Mouse (Mus musculus) cerebellum, adult 8-10 months (tissue): ENCODE data around the gene Hist1h2bh.
"Not testable (repeated sequence)": the region's sequence is repeated elsewhere in the genome, so short reads cannot be mapped to it uniquely, and the experiment has no call there.

Experiments used
- DNase-seq: peaks from one replicate; pipeline ENCODE4 v3.0.0; 2022

Gene Hist1h2bh

DNA sequence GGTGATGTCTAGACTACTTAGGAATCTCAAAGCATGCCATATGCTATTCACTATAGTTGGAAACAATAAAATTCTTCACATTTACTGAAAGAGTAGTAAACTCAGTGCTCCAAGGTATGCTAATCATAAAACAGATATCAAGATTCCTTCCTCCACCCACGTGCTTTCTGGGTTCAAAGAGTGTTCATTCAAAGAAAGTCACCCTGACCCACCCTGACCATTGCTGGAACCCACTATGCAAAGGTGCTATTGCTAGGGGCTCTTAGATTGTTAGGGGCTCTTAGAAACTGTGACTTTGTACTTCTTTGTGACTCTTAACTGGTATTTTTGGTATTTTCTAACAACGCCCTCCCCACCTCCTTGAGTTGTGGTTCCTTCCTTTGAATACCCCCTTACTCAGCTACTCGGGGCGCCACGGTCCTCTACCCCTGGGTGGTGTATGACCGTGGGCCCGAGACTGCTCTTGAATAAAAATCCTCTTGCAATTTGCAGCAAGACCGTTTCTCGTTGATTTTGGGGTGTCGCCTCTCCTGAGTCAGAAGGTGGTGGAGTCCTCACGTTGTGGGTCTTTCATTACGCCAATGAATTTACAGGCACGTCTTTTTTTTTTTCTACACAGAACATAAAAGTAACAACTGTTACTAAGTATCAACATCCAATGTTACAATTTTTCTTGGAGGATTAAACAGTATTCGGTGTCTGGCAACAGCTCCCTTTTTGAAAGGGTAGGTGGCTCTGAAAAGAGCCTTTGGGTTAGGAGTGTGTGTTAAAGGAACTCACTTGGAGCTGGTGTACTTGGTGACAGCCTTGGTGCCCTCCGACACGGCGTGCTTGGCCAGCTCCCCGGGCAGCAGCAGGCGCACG is 30.1 kb upstream of the Hist1h2bh start:
- DNase-seq = not testable (repeated sequence)

GRCm38 (mm10) chr13:23572218-23573033 is 29.2 kb upstream of the Hist1h2bh start:
- no peak for DNase-seq

- not testable (repeated sequence) for DNase-seq
These were observed 28.5 kb upstream of the Hist1h2bh start for GRCm38 (mm10) chr13:23571504-23572217.

- DNase-seq = peak; percentile 51
These were observed 27.9 kb upstream of the Hist1h2bh start, which contains the start of the genes Hist1h2ae and Hist1h2bg for GRCm38 (mm10) chr13:23571022-23571503. Hist1h2ae (minus strand) TSS chr13:23571220. Hist1h2bg (plus strand) TSS chr13:23571396.

GRCm38 (mm10) chr13:23570261-23571021 is 27.2 kb upstream of the Hist1h2bh start:
- not testable (repeated sequence) for DNase-seq

DNA sequence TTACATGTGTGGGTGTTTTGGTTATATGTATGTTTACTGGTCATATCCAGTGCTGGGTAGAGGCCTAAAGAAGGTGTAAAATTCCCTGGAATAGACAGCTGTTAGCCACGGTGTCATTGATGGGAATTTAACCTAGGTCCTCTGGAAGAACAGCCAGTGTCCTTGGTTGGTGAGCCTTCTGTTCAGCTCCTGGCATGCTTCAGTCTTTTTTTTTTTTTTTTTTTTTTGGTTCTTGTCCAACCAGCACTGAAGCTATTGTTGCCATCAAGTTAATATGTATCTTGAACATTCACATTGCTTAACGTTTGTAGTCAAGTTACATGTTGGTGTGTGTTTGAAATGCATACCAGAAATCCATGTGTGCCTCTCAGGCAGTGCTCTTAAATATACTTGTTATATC is 21.3 kb upstream of the Hist1h2bh start:
- DNase-seq = no peak

DNA sequence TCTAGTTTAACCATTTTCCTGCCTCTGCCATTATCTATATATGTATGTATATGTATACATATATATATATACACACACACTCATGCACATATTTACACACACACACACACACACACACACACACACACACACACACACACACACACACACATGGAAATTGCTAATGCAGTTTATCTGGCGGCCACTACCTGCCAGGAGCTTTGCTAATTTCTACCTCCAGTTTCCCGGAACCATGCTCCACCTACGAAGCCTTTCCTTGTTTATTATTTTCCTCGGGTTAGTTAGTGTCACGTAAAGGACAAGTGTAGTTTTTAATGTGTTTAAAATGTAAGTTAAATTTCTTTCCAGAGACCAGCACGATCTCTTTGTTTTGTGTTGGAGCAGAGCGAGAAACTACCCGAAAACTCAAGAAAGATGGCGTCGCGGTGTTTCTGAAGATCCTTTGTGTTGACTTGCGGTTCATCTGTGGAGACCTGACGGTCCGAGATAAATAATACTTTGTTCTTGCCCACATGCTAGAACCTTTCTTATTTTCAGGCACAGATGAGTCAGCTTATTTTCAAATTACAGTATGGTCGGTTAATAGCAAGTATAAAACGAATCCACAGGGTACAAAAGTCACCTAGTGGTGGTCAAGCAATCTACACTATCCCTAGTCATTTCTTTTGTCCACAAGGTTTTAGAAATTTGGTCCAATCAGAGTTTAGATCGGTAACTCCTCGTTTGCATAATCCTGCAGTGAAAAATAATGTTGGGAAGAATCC is 19.7 kb upstream of the Hist1h2bh start:
- no peak for DNase-seq

DNA sequence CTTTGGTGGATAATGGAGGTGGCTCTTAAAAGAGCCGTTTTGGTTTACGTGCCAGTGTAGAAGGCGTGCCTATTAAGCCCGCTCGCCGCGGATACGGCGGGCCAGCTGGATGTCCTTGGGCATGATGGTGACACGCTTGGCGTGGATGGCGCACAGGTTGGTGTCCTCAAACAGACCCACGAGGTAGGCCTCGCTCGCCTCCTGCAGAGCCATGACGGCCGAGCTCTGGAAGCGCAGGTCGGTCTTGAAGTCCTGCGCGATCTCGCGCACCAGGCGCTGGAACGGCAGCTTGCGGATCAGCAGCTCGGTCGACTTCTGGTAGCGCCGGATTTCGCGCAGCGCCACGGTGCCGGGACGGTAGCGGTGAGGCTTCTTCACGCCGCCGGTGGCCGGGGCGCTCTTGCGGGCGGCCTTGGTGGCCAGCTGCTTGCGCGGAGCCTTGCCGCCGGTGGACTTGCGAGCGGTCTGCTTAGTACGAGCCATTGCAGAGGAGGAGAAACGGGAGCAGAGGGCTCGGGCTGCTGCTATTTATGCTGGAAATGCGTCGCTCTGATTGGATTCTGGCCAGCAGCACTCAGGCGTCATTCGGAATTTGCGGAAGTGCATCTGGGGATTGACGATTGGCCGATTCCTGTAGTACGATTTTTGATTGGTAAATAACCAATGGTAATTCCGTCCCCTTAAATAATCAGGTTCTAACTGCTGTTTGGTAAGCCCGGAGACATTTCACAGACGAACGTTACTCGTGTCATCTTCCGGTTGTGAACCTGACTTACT is 18.9 kb upstream of the Hist1h2bh start, which contains the start of gene Hist1h3e:
Gene Hist1h3e (minus strand): TSS at position 487 of the 777 bp plus-strand sequence.
- peak; percentile 90 for DNase-seq

GRCm38 (mm10) chr13:23561531-23561882 is 18.3 kb upstream of the Hist1h2bh start:
- DNase-seq = not testable (repeated sequence)

GRCm38 (mm10) chr13:23560699-23561098 is 17.5 kb upstream of the Hist1h2bh start:
- not testable (repeated sequence) for DNase-seq

GRCm38 (mm10) chr13:23556906-23557305 is 13.7 kb upstream of the Hist1h2bh start:
- DNase-seq = no peak

- DNase-seq = peak; percentile 57
These were observed 12.7 kb upstream of the Hist1h2bh start for GRCm38 (mm10) chr13:23555839-23556416.

DNA sequence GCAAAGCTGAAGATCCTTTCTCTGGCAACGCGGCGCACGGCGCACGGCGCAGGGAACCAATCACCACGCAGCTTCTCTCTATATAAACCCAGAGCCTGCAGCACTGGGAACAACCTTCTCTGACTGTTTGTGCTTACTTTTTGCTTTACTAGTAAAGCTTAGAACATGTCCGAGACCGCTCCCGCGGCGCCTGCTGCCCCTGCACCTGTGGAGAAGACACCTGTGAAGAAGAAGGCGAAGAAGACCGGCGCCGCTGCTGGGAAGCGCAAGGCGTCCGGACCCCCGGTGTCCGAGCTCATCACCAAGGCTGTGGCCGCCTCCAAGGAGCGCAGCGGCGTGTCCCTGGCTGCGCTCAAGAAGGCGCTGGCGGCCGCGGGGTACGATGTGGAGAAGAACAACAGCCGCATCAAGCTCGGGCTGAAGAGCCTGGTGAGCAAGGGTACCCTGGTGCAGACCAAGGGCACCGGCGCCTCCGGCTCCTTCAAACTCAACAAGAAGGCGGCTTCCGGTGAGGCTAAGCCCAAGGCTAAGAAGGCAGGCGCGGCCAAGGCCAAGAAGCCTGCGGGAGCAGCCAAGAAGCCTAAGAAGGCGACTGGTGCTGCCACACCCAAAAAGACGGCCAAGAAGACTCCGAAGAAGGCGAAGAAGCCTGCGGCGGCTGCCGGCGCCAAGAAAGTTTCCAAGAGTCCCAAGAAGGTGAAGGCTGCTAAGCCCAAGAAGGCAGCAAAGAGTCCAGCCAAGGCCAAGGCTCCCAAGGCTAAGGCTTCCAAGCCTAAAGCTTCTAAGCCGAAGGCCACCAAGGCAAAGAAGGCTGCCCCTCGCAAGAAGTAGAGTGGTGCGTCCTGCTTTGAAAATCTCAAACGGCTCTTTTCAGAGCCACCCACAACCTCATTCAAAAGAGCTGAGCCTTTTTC is 12.0 kb upstream of the Hist1h2bh start:
- peak; percentile 60 for DNase-seq

- DNase-seq = no peak
These were observed 11.2 kb upstream of the Hist1h2bh start for GRCm38 (mm10) chr13:23554393-23554792.

- no peak for DNase-seq
These were observed 9.8 kb upstream of the Hist1h2bh start, which contains the start of gene Hist1h1d for GRCm38 (mm10) chr13:23552962-23553361. Hist1h1d (plus strand) TSS chr13:23553262.

GRCm38 (mm10) chr13:23551931-23552914 is 9.0 kb upstream of the Hist1h2bh start:
- DNase-seq = no peak

DNA sequence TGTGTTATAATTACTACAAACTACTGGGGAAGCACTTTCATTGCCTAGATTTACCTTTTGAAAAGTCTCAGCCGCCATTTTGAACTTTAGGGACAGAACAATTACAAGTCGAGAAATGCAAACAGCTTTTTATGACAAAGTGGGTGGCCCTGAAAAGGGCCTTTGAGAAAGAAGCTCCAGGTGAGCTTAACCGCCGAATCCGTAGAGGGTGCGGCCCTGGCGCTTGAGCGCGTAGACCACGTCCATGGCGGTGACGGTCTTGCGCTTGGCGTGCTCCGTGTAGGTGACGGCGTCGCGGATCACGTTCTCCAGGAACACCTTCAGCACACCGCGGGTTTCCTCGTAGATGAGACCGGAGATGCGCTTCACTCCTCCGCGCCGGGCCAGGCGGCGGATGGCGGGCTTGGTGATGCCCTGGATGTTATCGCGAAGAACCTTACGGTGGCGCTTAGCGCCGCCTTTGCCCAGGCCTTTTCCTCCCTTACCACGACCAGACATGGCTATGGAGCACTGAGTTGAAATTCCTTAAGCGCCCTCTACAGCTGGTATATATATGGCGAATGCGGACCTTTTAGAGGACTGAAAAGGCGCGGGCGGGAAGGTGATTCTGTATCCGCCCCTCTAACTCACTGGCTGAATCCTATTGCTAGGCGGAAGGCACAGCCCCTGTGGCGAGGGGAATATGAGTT is 8.1 kb upstream of the Hist1h2bh start, which contains the start of gene Hist1h4f:
Gene Hist1h4f (minus strand): TSS at position 503 of the 689 bp plus-strand sequence.
- peak; percentile 88 for DNase-seq
